In genomic region chr4:123282915-123283674, GRCm38 (mm10) we compare ENCODE assay signal across 10 mouse cellular contexts. TPM values are rescaled to one million over a fixed set of nuclear protein-coding genes. Genes with fewer than 3 reads are reported as not detected.
DNase-seq lines count a peak whose midpoint lies in the region; ATAC-seq and TF ChIP-seq lines count a peak whose summit lies in the region.
"Not testable (repeated sequence)": the region's sequence is repeated elsewhere in the genome, so short reads cannot be mapped to it uniquely, and the experiment has no call there.
"Had no signal": no experiment of that assay in that cellular context is flagged by ENCODE, and none has a peak within 500 bp of the region (broad histone marks: within the 10 kb centered on the region; RNA-seq: fewer than 3 reads in every experiment).

No protein-coding gene starts in this region.

- H3K36me3 ChIP-seq in hindbrain, embryonic 11.5 days (ENCODE audit: control insufficient read depth, insufficient read depth, low read length); lung, embryonic 16.5 days (ENCODE audit: control insufficient read depth, insufficient read depth, low read length); neural tube, embryonic 11.5 days (ENCODE audit: control insufficient read depth, insufficient read depth, low read length); thymus, adult 2 months (ENCODE audit: control insufficient read depth, insufficient read depth, low read length): not testable (repeated sequence)

- TF ChIP-seq POLR2A in thymus, adult 2 months (IDR thresholded peaks at IDR 0.05; ENCODE audit: control insufficient read depth, extremely low read depth, insufficient read depth, low read length, poor library complexity) = not testable (repeated sequence)

- TF ChIP-seq CTCF in gastrocnemius, adult 2 months (IDR thresholded peaks at IDR 0.05); layer of hippocampus, adult 2 months (conservative IDR thresholded peaks at IDR 0.05); thymus, adult 2 months (IDR thresholded peaks at IDR 0.05; ENCODE audit: borderline replicate concordance, control insufficient read depth, extremely low read depth, insufficient read depth, low read length, poor library complexity): not testable (repeated sequence)

- intact Hi-C loops in gastrocnemius, adult 2 months (cut with DNase I) = not testable (repeated sequence)

- peak overlapping the region; percentile 40; the same call in 1 of the 2 replicates for H3K9ac ChIP-seq in hindbrain, embryonic 11.5 days (ENCODE audit: low read depth, low read length)
- peak overlapping the region; percentile 53 for H3K9ac ChIP-seq in lung, embryonic 16.5 days (ENCODE audit: low read length)
- H3K9ac ChIP-seq in neural tube, embryonic 11.5 days (ENCODE audit: low read length) = peak overlapping the region; percentile 63

- not testable (repeated sequence) for H3K9me3 ChIP-seq in hindbrain, embryonic 11.5 days (ENCODE audit: control insufficient read depth, low read length); lung, embryonic 16.5 days (ENCODE audit: control insufficient read depth, low read length); neural tube, embryonic 11.5 days (ENCODE audit: control insufficient read depth, low read length)

- H3K4me1 ChIP-seq in hindbrain, embryonic 11.5 days (replicated peaks; ENCODE audit: control insufficient read depth, insufficient read depth, low read length) = peaks cover 12% of the 10 kb centered on the region
- H3K4me1 ChIP-seq in lung, embryonic 16.5 days (replicated peaks; ENCODE audit: control insufficient read depth, insufficient read depth, low read length) = peaks cover 19% of the 10 kb centered on the region
- peaks cover 19% of the 10 kb centered on the region for H3K4me1 ChIP-seq in neural tube, embryonic 11.5 days (ENCODE audit: control insufficient read depth, insufficient read depth, low read length)
- peaks cover 11% of the 10 kb centered on the region for H3K4me1 ChIP-seq in thymus, adult 2 months (replicated peaks; ENCODE audit: control insufficient read depth, insufficient read depth, low read length)

- H3K4me3 ChIP-seq in gastrocnemius, adult 2 months = peak overlapping the region; percentile 79
- H3K4me3 ChIP-seq in hindbrain, embryonic 11.5 days (ENCODE audit: low read depth, low read length) = peak overlapping the region; percentile 50
- peak overlapping the region; percentile 64 for H3K4me3 ChIP-seq in layer of hippocampus, adult 2 months
- H3K4me3 ChIP-seq in lung, embryonic 16.5 days (ENCODE audit: low read length) = peak overlapping the region; percentile 50
- H3K4me3 ChIP-seq in neural tube, embryonic 11.5 days (ENCODE audit: low read depth, low read length) = peak overlapping the region; percentile 60
- peak overlapping the region; percentile 80 for H3K4me3 ChIP-seq in thymus, adult 2 months (ENCODE audit: control insufficient read depth, insufficient read depth, low read length)

- under 1% methylated on average over 44 of the region's 55 CpGs for WGBS in hindbrain, embryonic 11.5 days
- under 1% methylated on average over 43 of the region's 55 CpGs for WGBS in lung, embryonic 16.5 days
- under 1% methylated on average over 39 of the region's 55 CpGs for WGBS in neural tube, embryonic 11.5 days
- under 1% methylated on average over 44 of the region's 55 CpGs for WGBS in thymus, adult 2 months

- peak overlapping the region; percentile 78 for H3K4me2 ChIP-seq in hindbrain, embryonic 11.5 days (replicated peaks; ENCODE audit: low read depth, low read length)
- H3K4me2 ChIP-seq in lung, embryonic 16.5 days (ENCODE audit: low read depth, low read length) = peak overlapping the region; percentile 75
- peak overlapping the region; percentile 88 for H3K4me2 ChIP-seq in neural tube, embryonic 11.5 days (ENCODE audit: low read depth)

- H3K27me3 ChIP-seq in hindbrain, embryonic 11.5 days (ENCODE audit: control insufficient read depth, insufficient read depth, low read length); lung, embryonic 16.5 days (ENCODE audit: control insufficient read depth, insufficient read depth, low read depth, low read length); neural tube, embryonic 11.5 days (ENCODE audit: control insufficient read depth, insufficient read depth, low read length); thymus, adult 2 months (ENCODE audit: control insufficient read depth, insufficient read depth, low read length): not testable (repeated sequence)

- H3K27ac ChIP-seq in gastrocnemius, adult 2 months = peak overlapping the region; percentile 95
- H3K27ac ChIP-seq in hindbrain, embryonic 11.5 days (ENCODE audit: low read depth, low read length); lung, embryonic 16.5 days (ENCODE audit: low read length); neural tube, embryonic 11.5 days (ENCODE audit: low read depth, low read length); thymus, adult 2 months (ENCODE audit: control insufficient read depth, insufficient read depth, low read length): not testable (repeated sequence)
- peak overlapping the region; percentile 89; the same call in 1 of the 2 replicates for H3K27ac ChIP-seq in layer of hippocampus, adult 2 months

- peak; percentile 42 for DNase-seq in NIH3T3 (ENCODE audit: low read depth)
- peak; percentile 42 to 48 for DNase-seq in cerebellum, postnatal 25 days
- peak; percentile 87 for DNase-seq in gastrocnemius, adult 2 months
- DNase-seq in hindbrain, embryonic 11.5 days (ENCODE audit: low spot score) = peak; percentile 36
- DNase-seq in layer of hippocampus, adult 2 months (ENCODE audit: low spot score in 2 of 2) = not testable (repeated sequence)
- DNase-seq in neural tube, embryonic 11.5 days (ENCODE audit: low spot score) = peak; percentile 53
- DNase-seq in thymus, adult 2 months = peak; percentile 26

- ATAC-seq in hindbrain, embryonic 11.5 days (ENCODE audit: low FRiP score) = peak; percentile 77
- peak; percentile 68 for ATAC-seq in lung, embryonic 16.5 days (ENCODE audit: low read depth)
- ATAC-seq in neural tube, embryonic 11.5 days (ENCODE audit: insufficient read depth, low FRiP score, low TSS enrichment) = peak; percentile 76

RNA-seq across cellular contexts. Expression of gene Pabpc4, which starts 20.9 kb away (rescaled TPM):
- 100 to 1,000 TPM; 325 to 341 TPM for total RNA-seq in gastrocnemius, adult 2 months (2021)
- polyA plus RNA-seq in hindbrain, embryonic 11.5 days (2014; fragmentation: Nextera tagmentation; extraction: Ambion mirVana) = 38.0 and 47.1 TPM in 2 replicates
- total RNA-seq in layer of hippocampus, adult 2 months (2021) = 10 to 100 TPM; 45.9 to 47.6 TPM
- 25.4 and 28.2 TPM in 2 replicates for polyA plus RNA-seq in lung, embryonic 16.5 days (2015; fragmentation: Nextera tagmentation; extraction: Ambion mirVana)
- polyA plus RNA-seq in neural tube, embryonic 11.5 days (2014; fragmentation: Nextera tagmentation; extraction: Ambion mirVana) = 41.4 and 46.6 TPM in 2 replicates
- polyA plus RNA-seq in thymus, adult 2 months (2012; rRNA removed) = 146 and 174 TPM in 2 replicates

RNA-seq across cellular contexts. Expression of gene Oxct2a, which starts 40.3 kb away (rescaled TPM):
- total RNA-seq in gastrocnemius, adult 2 months (2021) = under 1 TPM in 1 of 2 experiments, not detected in 1; 0.33 TPM
- polyA plus RNA-seq in hindbrain, embryonic 11.5 days (2014; fragmentation: Nextera tagmentation; extraction: Ambion mirVana) = not detected in 2 replicates
- not detected for total RNA-seq in layer of hippocampus, adult 2 months (2021)
- polyA plus RNA-seq in lung, embryonic 16.5 days (2015; fragmentation: Nextera tagmentation; extraction: Ambion mirVana) = 0.11 TPM in 1 of 2 replicates, not detected in the other
- polyA plus RNA-seq in neural tube, embryonic 11.5 days (2014; fragmentation: Nextera tagmentation; extraction: Ambion mirVana) = not detected in 2 replicates
- polyA plus RNA-seq in thymus, adult 2 months (2012; rRNA removed) = 0.11 and 0.24 TPM in 2 replicates
- polyA plus RNA-seq: frontal cortex, adult 2 months had no signal

RNA-seq across cellular contexts. Expression of gene Heyl, which starts 49.7 kb away (rescaled TPM):
- total RNA-seq in gastrocnemius, adult 2 months (2021) = 1 to 10 TPM; 5.1 to 6.4 TPM
- 10.5 and 14.2 TPM in 2 replicates for polyA plus RNA-seq in hindbrain, embryonic 11.5 days (2014; fragmentation: Nextera tagmentation; extraction: Ambion mirVana)
- 1 to 10 TPM; 3.1 to 3.3 TPM for total RNA-seq in layer of hippocampus, adult 2 months (2021)
- 26.2 and 31.8 TPM in 2 replicates for polyA plus RNA-seq in lung, embryonic 16.5 days (2015; fragmentation: Nextera tagmentation; extraction: Ambion mirVana)
- polyA plus RNA-seq in neural tube, embryonic 11.5 days (2014; fragmentation: Nextera tagmentation; extraction: Ambion mirVana) = 27.2 and 34.0 TPM in 2 replicates
- 4.1 and 4.3 TPM in 2 replicates for polyA plus RNA-seq in thymus, adult 2 months (2012; rRNA removed)

RNA-seq across cellular contexts. Expression of gene Bmp8a, which starts 60.0 kb away (rescaled TPM):
- 1 to 10 TPM in 1 of 2 experiments, under 1 TPM in 1; 0.98 to 2.6 TPM for total RNA-seq in gastrocnemius, adult 2 months (2021)
- 0.06 and 0.13 TPM in 2 replicates for polyA plus RNA-seq in hindbrain, embryonic 11.5 days (2014; fragmentation: Nextera tagmentation; extraction: Ambion mirVana)
- total RNA-seq in layer of hippocampus, adult 2 months (2021) = under 1 TPM in 1 of 2 experiments, not detected in 1; 0.15 TPM
- polyA plus RNA-seq in lung, embryonic 16.5 days (2015; fragmentation: Nextera tagmentation; extraction: Ambion mirVana) = 0.41 and 0.68 TPM in 2 replicates
- polyA plus RNA-seq in neural tube, embryonic 11.5 days (2014; fragmentation: Nextera tagmentation; extraction: Ambion mirVana) = 0.15 and 0.45 TPM in 2 replicates
- polyA plus RNA-seq in thymus, adult 2 months (2012; rRNA removed) = 0.46 and 0.82 TPM in 2 replicates
- total RNA-seq: layer of hippocampus, postnatal 36 days had no signal
